Mouse (Mus musculus): Measurements from ENCODE around the gene Psma7. TPM values are rescaled to one million over a fixed set of nuclear protein-coding genes. Genes with fewer than 3 reads are reported as not detected.

Psma7 gene
- polyA plus RNA-seq, 1 experiment = 87.8 TPM

DNA sequence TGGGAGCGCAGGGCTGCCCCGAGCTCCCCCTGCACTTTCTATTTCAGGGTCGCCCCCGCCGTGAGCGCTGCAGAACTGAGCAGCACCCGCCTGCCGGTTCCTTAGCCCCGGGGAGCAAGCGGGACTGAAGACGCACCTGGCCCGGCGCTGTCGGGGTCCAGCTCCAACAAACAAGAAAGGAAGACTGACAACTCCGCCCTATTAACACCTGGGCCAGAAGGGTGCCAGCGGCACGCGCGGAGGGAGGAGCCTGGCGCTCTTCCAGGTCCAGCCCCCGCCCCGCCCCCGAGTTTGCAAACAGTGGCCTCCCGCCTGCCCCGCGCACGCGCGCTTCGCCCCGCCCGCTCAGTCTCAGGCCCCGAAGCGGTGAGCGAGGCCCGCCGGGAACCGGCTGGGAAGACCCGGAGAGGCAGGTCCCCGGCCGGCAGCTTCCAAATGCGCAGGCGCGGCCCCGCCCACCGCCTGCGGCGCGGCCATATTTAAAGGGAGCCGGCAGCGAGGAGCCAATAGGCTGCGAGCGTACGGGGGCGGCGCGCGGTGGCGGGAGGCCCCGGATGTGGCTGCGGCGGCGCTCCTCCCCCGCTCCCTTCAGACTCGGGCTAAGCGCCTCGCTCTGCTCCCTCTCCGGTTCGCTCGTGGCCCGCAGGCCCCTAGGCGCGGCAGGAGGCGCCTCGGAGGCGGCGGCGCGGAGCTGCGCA is 17.7 kb downstream of the Psma7 start, which contains the start of gene Lsm14b:
TSS of gene Lsm14b (plus strand) at position 587 of the 698 bp plus-strand sequence.
- TF ChIP-seq GATA1 (IDR thresholded peaks at IDR 0.05; ENCODE audit: low read length) = no peak

DNA sequence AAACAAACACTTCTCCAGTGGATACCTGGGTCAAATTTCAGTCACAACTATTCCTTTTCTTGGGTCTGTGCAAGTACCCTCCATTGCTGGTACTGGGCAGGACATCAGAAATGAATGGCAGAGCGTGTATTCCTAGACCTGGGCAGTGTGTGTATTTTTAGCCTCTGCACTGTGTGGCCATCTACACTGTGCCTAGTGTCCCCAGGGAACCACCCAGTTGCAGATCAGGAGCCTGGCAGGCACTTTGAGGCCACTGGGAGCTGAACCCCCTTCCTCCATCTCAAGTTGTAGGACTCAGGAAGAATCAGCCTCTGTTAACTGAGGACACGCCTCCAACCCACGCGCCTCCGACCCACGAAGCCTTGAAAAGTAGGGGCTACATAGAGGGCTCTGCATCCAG is 19.5 kb downstream of the Psma7 start:
- no peak for TF ChIP-seq GATA1 (IDR thresholded peaks at IDR 0.05; ENCODE audit: low read length)

- TF ChIP-seq GATA1 (IDR thresholded peaks at IDR 0.05; ENCODE audit: low read length) = no peak
Observed at GRCm38 (mm10) chr2:180020919-180021318, 21.3 kb downstream of the Psma7 start.

DNA sequence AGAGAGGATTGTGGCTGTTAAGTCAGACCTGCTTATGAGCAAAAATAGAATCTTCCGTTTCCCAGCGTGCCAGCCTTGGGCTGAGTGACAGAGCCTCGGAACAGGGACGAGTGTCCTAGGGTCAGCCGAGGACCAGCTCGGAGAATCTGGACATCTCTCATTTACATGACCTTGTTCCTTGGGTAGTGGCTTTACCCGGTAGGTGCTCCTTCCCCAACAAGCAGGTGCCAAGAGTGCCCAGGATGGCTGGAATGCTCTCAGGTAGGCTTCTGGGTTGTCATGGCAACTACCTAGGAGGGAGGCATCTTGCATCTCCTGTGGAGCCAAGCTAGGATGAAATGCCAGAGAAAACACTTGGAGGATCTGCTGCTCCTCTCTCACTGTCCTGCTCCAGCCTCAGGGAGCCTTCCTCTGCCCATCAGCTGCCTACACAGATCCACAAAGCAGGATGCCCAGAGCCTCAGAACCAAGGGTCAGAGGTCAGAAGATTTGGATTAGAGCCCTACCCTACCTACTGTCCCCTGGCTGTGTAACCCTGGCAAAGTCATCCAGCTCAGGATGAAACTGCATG is 22.1 kb downstream of the Psma7 start:
- no peak for TF ChIP-seq GATA1 (IDR thresholded peaks at IDR 0.05; ENCODE audit: low read length)

- TF ChIP-seq GATA1 (IDR thresholded peaks at IDR 0.05; ENCODE audit: low read length) = no peak
Observed at GRCm38 (mm10) chr2:180018573-180018972, 23.7 kb downstream of the Psma7 start.

DNA sequence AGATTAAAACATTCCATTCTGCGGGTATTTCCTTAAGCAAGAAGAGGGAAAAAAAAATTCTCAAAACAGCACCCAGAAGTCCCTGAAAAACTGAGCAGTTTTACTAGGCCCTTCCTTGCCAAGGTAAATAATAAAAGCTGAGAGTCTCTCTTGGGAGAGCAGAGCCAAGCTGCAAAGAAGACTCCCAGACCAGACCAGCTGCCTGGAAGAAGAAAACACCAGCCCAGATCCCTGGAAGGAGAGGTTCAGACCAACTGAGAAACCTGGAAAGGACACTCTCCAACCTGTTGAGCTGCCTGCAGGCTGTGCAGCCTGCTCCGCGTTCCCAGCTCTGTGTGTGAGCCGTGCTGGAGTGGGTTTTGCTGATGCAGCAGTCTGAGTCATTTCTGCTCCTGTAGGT is 24.6 kb downstream of the Psma7 start:
- TF ChIP-seq GATA1 (IDR thresholded peaks at IDR 0.05; ENCODE audit: low read length) = no peak

- no peak for TF ChIP-seq GATA1 (IDR thresholded peaks at IDR 0.05; ENCODE audit: low read length)
Observed at GRCm38 (mm10) chr2:180013686-180014085, 28.5 kb downstream of the Psma7 start.

DNA sequence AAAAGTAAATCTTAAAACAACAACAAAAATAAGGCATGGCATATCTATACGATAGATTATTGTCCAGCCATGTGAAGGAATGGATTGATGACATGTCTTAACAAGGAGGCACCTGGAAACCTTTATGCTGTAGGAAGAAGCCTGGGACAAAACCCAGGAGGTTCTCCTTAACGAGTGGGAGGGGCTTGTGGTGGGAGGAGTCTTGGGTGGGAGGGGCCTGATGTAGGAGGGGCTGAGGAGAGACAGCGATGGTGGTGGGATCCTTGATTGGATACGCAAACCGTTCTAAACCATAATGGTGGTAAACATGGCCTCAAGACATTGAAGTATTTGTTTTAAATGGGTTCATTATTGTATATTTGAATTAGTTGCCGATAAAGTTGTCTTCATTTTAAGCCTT is 30.9 kb downstream of the Psma7 start:
- TF ChIP-seq GATA1 (IDR thresholded peaks at IDR 0.05; ENCODE audit: low read length) = no peak

GRCm38 (mm10) chr2:180010686-180011085 is 31.5 kb downstream of the Psma7 start:
- no peak for TF ChIP-seq GATA1 (IDR thresholded peaks at IDR 0.05; ENCODE audit: low read length)

DNA sequence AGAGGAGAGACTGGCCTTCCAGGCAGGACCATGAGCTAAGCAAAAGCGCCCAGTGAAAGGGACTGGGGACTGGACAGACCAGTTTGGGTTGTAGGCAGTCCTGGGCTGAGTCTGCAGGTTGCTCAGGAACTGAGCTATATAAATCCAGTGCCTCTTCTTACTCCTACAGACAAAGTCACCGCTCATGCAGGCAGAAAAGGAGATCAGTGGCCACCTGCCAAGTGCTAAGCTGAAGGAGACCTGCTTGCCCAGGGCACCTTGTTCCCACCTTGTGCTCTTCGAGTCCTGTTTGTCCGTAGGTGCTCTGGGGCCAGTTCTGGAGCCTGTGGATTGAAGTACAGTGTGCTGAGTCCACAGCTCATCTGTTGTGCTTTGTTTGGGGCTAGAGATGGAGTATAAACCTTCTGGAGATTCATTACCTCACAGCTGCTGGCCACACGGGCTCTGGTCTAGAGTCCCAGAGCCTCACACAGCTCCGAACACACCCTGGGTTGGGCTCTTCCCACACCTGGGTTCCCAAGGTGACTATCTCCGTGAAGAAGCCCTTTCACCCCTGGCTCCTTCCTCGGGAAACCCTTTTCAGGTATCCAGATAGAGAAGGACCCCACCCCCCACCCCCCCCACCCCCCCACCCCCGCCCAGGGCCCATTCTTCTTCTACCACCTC is 35.7 kb downstream of the Psma7 start:
- no peak for TF ChIP-seq GATA1 (IDR thresholded peaks at IDR 0.05; ENCODE audit: low read length)

DNA sequence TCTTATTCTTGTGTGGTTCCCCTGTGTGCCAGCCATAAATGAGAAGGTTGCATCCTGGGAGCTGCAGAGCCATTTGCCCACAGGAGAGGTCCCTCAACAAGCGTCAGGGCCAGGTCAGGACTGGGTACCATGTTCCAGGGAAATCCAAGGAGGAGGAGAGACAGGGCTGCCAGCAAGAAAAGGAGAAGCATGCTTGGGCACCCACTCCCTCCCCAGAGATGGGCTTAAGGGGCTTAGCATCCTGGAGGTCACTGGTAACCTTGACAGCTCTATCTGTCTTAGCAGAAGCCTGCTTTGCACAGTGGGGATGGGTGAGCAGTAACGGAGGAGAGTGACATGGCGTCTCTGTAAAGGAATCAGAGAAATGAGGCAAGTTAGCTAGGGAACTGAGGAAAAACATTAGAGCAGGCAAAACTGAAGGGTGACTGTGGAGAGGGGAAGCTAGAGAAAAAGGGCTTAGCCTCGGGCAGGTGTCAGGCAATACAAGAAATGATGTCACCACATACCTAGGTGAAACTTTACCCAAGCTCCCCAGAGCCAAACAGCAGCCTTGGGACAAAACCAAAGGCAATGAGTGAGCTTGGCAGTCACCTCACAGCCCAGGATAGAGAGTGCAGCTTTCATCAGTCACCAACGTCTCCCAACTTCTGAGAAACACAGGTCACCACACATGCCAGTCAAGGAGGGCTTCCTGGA is 36.4 kb downstream of the Psma7 start:
- TF ChIP-seq GATA1 (IDR thresholded peaks at IDR 0.05; ENCODE audit: low read length) = no peak

GRCm38 (mm10) chr2:180001635-180002034 is 40.6 kb downstream of the Psma7 start:
- TF ChIP-seq GATA1 (IDR thresholded peaks at IDR 0.05; ENCODE audit: low read length) = no peak

- no peak for TF ChIP-seq GATA1 (IDR thresholded peaks at IDR 0.05; ENCODE audit: low read length)
Observed at GRCm38 (mm10) chr2:179998431-179998830, 43.8 kb downstream of the Psma7 start.

GRCm38 (mm10) chr2:179993071-179993470 is 49.2 kb downstream of the Psma7 start:
- TF ChIP-seq GATA1 (IDR thresholded peaks at IDR 0.05; ENCODE audit: low read length) = no peak

DNA sequence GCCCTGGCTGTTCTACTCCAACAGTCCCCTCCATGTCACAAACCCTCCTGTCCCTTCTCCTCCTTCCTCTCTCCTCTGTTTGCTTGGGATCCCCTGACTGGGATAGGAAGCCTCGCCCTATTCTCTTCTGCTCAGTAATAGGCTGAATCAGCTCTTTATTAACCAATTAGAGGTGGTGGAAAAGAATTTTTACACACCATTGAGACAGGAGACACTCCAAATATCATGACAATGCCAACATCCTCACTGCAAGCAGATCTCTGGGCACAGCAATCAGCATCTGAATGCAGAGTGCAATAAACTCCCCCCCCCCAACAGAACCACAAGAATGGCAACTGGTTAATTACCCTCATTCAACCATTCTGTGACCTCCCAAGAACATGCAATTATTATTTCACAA is 53.1 kb downstream of the Psma7 start:
- TF ChIP-seq GATA1 (IDR thresholded peaks at IDR 0.05; ENCODE audit: low read length) = no peak

GRCm38 (mm10) chr2:179986437-179987022 is 55.7 kb downstream of the Psma7 start:
- TF ChIP-seq GATA1 (IDR thresholded peaks at IDR 0.05; ENCODE audit: low read length) = no peak

Other genes with a start within 250 kb of the Psma7 start
- 26.0 and 32.6 TPM in 2 replicates for gene Taf4, start 65.8 kb downstream of the Psma7 start, polyA plus RNA-seq (2012)
- gene Lsm14b, start 17.4 kb downstream of the Psma7 start, polyA plus RNA-seq (2012) = 52.4 and 57.9 TPM in 2 replicates
- gene Ss18l1, start 76 bp upstream of the Psma7 start, polyA plus RNA-seq (2012) = 2.6 and 3.4 TPM in 2 replicates
- gene Mtg2, start 28.2 kb upstream of the Psma7 start, polyA plus RNA-seq (2012) = 14.6 and 15.3 TPM in 2 replicates
- not detected in 2 replicates for gene Hrh3, start 62.1 kb upstream of the Psma7 start, polyA plus RNA-seq (2012)
- gene Osbpl2, start 76.9 kb upstream of the Psma7 start, polyA plus RNA-seq (2012) = 18.7 and 31.3 TPM in 2 replicates
- gene Adrm1, start 129.1 kb upstream of the Psma7 start, polyA plus RNA-seq (2012) = 702 and 833 TPM in 2 replicates
- 27.7 and 30.0 TPM in 2 replicates for gene Lama5, start 183.4 kb upstream of the Psma7 start, polyA plus RNA-seq (2012)
- 70.2 and 1,101 TPM in 2 replicates for gene Rps21, start 214.9 kb upstream of the Psma7 start, polyA plus RNA-seq (2012)
- gene Cables2, start 231.1 kb upstream of the Psma7 start, polyA plus RNA-seq (2012) = 18.0 and 25.1 TPM in 2 replicates
- gene Rbbp8nl, start 247.4 kb upstream of the Psma7 start, polyA plus RNA-seq (2012) = not detected in 2 replicates